Mouse (Mus musculus) spleen, postnatal 4 days (tissue): Measurements from ENCODE around the gene Sema3c.
"Not testable (repeated sequence)": the region's sequence is repeated elsewhere in the genome, so short reads cannot be mapped to it uniquely, and the experiment has no call there.

ENCODE experiments used
- DNase-seq, 2 experiments: peaks; one replicate each; pipeline ENCODE4 v3.0.0; 2022; ENCODE audit warnings: low spot score in 2 of 2

The Sema3c gene

GRCm38 (mm10) chr5:17573694-17574380 is at the start of gene Sema3c:
TSS of gene Sema3c (plus strand) at chr5:17574281.
- DNase-seq, result no peak

GRCm38 (mm10) chr5:17531165-17531564 is 42.9 kb upstream of the Sema3c start:
- not testable (repeated sequence) for DNase-seq

GRCm38 (mm10) chr5:17543141-17543540 is 30.9 kb upstream of the Sema3c start:
- no peak for DNase-seq

- no peak for DNase-seq
Observed at GRCm38 (mm10) chr5:17544904-17545449, 29.1 kb upstream of the Sema3c start.

- no peak for DNase-seq
Observed at GRCm38 (mm10) chr5:17551693-17552092, 22.4 kb upstream of the Sema3c start.

GRCm38 (mm10) chr5:17556073-17556473 is 18.0 kb upstream of the Sema3c start:
- DNase-seq, result no peak

- DNase-seq, result no peak
Observed at GRCm38 (mm10) chr5:17556715-17557265, 17.3 kb upstream of the Sema3c start.

- DNase-seq, result no peak
Observed at GRCm38 (mm10) chr5:17571571-17571970, 2.5 kb upstream of the Sema3c start.

GRCm38 (mm10) chr5:17574413-17575182 is 517 bp downstream of the Sema3c start:
- peak; percentile 13 to 62 for DNase-seq

- DNase-seq, result no peak
Observed at GRCm38 (mm10) chr5:17575183-17575495, 1.1 kb downstream of the Sema3c start.

- DNase-seq, result no peak
Observed at GRCm38 (mm10) chr5:17576069-17576468, 2.0 kb downstream of the Sema3c start.

GRCm38 (mm10) chr5:17582047-17582515 is 8.0 kb downstream of the Sema3c start:
- DNase-seq, result no peak

GRCm38 (mm10) chr5:17584299-17584945 is 10.3 kb downstream of the Sema3c start:
- no peak for DNase-seq

GRCm38 (mm10) chr5:17586518-17587210 is 12.6 kb downstream of the Sema3c start:
- no peak for DNase-seq

GRCm38 (mm10) chr5:17591908-17592307 is 17.8 kb downstream of the Sema3c start:
- DNase-seq, result no peak

GRCm38 (mm10) chr5:17601700-17602099 is 27.6 kb downstream of the Sema3c start:
- no peak for DNase-seq

- no peak for DNase-seq
Observed at GRCm38 (mm10) chr5:17620619-17621018, 46.5 kb downstream of the Sema3c start.

- no peak for DNase-seq
Observed at GRCm38 (mm10) chr5:17622564-17622963, 48.5 kb downstream of the Sema3c start.

GRCm38 (mm10) chr5:17628606-17629005 is 54.5 kb downstream of the Sema3c start:
- no peak for DNase-seq

- no peak for DNase-seq
Observed at GRCm38 (mm10) chr5:17629599-17629998, 55.5 kb downstream of the Sema3c start.

GRCm38 (mm10) chr5:17639519-17639918 is 65.4 kb downstream of the Sema3c start:
- no peak for DNase-seq
